Mouse (Mus musculus) heart, postnatal 0 days (tissue): ENCODE measurements around the gene Ptprj.

ENCODE experiments used
- CTCF ChIP-seq: IDR thresholded peaks from 2 replicates; pipeline ENCODE4 v1.5.1; 2016; ENCODE audit warnings: antibody characterized with exemption, control low read depth, low read depth
- EP300 ChIP-seq: IDR thresholded peaks from 2 replicates; pipeline ENCODE4 v1.6.1; 2016; ENCODE audit warnings: antibody characterized with exemption, low read depth

DNA sequence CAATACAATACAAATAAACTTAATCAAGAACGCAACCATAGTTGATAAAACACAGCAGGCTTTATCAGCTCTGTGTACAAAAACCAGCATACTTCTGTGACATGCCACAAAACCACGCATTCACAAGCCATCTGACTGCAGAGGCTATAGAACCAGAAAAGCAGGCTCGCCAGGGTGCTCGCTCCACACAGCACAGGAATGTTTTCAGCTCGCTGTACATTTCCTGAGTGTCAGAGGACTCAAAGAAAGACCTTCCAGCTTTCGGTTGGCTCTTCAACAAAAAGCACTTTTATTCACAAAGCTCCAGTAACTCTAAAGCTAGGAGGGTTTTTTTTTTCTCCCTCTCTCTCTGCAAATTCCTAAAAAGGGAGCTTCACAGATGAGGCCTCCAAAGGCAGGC is 53.9 kb downstream of the Ptprj start:
- TF ChIP-seq CTCF, result no peak
- TF ChIP-seq EP300, result no peak
